Mouse (Mus musculus): Measurements from ENCODE around the gene Coq8b. TPM values are rescaled to one million over a fixed set of nuclear protein-coding genes. Genes with fewer than 3 reads are reported as not detected.

Gene Coq8b
- polyA plus RNA-seq, 1 experiment from 2014 or later = 27.2 TPM

DNA sequence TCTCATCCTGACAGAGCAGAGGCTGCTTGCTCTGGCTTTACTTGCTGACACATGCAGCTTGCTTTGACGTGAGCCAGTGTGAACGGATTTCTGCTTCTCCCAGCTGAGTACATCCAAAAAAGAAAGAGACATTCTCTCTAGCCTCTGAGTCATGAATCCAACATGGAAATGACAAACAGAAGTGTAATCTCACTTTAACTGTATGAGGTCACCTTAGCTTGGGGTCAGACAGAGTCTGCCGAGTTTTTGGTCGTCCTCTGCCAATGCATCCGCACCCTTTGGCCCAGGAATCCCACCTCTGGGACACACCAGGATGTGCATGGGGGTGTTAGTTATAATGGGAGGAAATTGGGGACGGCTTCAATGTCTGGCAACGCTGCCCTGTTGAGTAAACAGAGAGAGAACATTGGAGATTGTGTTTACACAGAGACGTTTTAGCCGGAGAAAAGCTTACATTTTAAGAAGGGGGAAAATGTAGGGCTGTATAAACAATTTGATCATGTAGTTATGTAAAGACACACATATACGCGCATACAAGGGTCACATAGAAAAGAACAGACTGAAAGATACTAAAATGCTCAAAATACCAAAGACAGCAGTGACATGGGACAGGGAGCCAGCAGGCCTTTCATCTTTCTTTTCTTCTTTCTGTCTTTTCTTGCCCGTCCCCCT is 59.1 kb downstream of the Coq8b start:
- no peaks in the 10 kb centered on the region for H3K9me3 ChIP-seq (ENCODE audit: control insufficient read depth, low read length)
- WGBS = 77% methylated on average over 12 of the region's 12 CpGs
- ATAC-seq = no peak

GRCm38 (mm10) chr7:27295956-27296355 is 63.1 kb downstream of the Coq8b start:
- H3K4me1 ChIP-seq (replicated peaks; ENCODE audit: control insufficient read depth, insufficient read depth, low read length) = no peaks in the 10 kb centered on the region
- WGBS = 84% methylated on average over 4 of the region's 4 CpGs
- no peaks in the 10 kb centered on the region for H3K27me3 ChIP-seq (replicated peaks; ENCODE audit: control insufficient read depth, insufficient read depth, low read length)
- H3K27ac ChIP-seq (ENCODE audit: low read length) = no peak overlapping the region
- H3K4me2 ChIP-seq (ENCODE audit: low read length) = no peak overlapping the region
- H3K4me3 ChIP-seq (replicated peaks; ENCODE audit: low read length) = no peak overlapping the region
- no peak overlapping the region for H3K9ac ChIP-seq (replicated peaks; ENCODE audit: low read depth, low read length)
- no peak for ATAC-seq
- H3K9me3 ChIP-seq (ENCODE audit: control insufficient read depth, low read length) = peaks cover 2% of the 10 kb centered on the region; the same call in 1 of the 2 replicates
- no peaks in the 10 kb centered on the region for H3K36me3 ChIP-seq (ENCODE audit: control insufficient read depth, insufficient read depth)

More for the DNA sequence above, 59.1 kb downstream of the Coq8b start:
- Histone ChIP-seq H3K4me3 (replicated peaks; ENCODE audit: low read length) (no peak overlapping the region), H3K36me3 (ENCODE audit: control insufficient read depth, insufficient read depth) (no peaks in the 10 kb centered on the region), H3K9ac (replicated peaks; ENCODE audit: low read depth, low read length) (no peak overlapping the region), H3K27ac (ENCODE audit: low read length) (no peak overlapping the region), H3K4me2 (ENCODE audit: low read length) (no peak overlapping the region), H3K4me1 (replicated peaks; ENCODE audit: control insufficient read depth, insufficient read depth, low read length) (no peaks in the 10 kb centered on the region), H3K27me3 (replicated peaks; ENCODE audit: control insufficient read depth, insufficient read depth, low read length) (no peaks in the 10 kb centered on the region)

- Histone ChIP-seq H3K4me2 (ENCODE audit: low read length) (no peak overlapping the region), H3K9ac (replicated peaks; ENCODE audit: low read depth, low read length) (no peak overlapping the region), H3K9me3 (ENCODE audit: control insufficient read depth, low read length) (peaks cover 2% of the 10 kb centered on the region; the same call in 1 of the 2 replicates), H3K4me3 (replicated peaks; ENCODE audit: low read length) (no peak overlapping the region), H3K36me3 (ENCODE audit: control insufficient read depth, insufficient read depth) (no peaks in the 10 kb centered on the region), H3K27me3 (replicated peaks; ENCODE audit: control insufficient read depth, insufficient read depth, low read length) (no peaks in the 10 kb centered on the region), H3K4me1 (replicated peaks; ENCODE audit: control insufficient read depth, insufficient read depth, low read length) (no peaks in the 10 kb centered on the region), H3K27ac (ENCODE audit: low read length) (no peak overlapping the region)
- ATAC-seq = no peak
- 93% methylated on average over 4 of the region's 4 CpGs for WGBS
Measured at GRCm38 (mm10) chr7:27296518-27296917, 63.7 kb downstream of the Coq8b start.

GRCm38 (mm10) chr7:27298033-27298610 is 65.3 kb downstream of the Coq8b start:
- Histone ChIP-seq H3K4me2 (ENCODE audit: low read length) (no peak overlapping the region), H3K4me1 (replicated peaks; ENCODE audit: control insufficient read depth, insufficient read depth, low read length) (no peaks in the 10 kb centered on the region), H3K27me3 (replicated peaks; ENCODE audit: control insufficient read depth, insufficient read depth, low read length) (no peaks in the 10 kb centered on the region), H3K9me3 (ENCODE audit: control insufficient read depth, low read length) (peaks cover 2% of the 10 kb centered on the region; the same call in 1 of the 2 replicates), H3K4me3 (replicated peaks; ENCODE audit: low read length) (no peak overlapping the region), H3K27ac (ENCODE audit: low read length) (no peak overlapping the region), H3K36me3 (ENCODE audit: control insufficient read depth, insufficient read depth) (no peaks in the 10 kb centered on the region), H3K9ac (replicated peaks; ENCODE audit: low read depth, low read length) (no peak overlapping the region)
- no peak for ATAC-seq
- 93% methylated on average over 16 of the region's 16 CpGs for WGBS

DNA sequence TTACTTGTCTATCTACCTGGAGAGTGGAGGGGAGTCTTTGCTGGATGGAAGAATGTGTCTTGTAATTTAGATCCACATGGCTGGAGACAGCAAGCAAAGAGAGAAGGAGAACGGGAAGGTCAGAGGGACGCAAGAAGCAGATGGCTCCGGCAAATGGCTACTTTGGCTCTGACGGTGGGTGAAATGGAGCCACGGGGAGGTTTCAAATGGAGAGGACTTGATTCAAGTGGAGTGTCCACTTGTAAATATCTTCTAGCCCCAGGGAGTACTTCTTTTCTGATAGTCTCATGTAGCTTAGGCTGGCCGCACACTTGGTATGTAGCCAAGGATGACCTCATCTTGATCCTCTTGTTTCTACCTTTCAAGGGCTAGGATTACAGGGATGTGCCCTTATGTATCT is 66.0 kb downstream of the Coq8b start:
- Histone ChIP-seq H3K9me3 (ENCODE audit: control insufficient read depth, low read length) (peaks cover 2% of the 10 kb centered on the region; the same call in 1 of the 2 replicates), H3K4me1 (replicated peaks; ENCODE audit: control insufficient read depth, insufficient read depth, low read length) (no peaks in the 10 kb centered on the region)
- WGBS = 83% methylated on average over 6 of the region's 6 CpGs

DNA sequence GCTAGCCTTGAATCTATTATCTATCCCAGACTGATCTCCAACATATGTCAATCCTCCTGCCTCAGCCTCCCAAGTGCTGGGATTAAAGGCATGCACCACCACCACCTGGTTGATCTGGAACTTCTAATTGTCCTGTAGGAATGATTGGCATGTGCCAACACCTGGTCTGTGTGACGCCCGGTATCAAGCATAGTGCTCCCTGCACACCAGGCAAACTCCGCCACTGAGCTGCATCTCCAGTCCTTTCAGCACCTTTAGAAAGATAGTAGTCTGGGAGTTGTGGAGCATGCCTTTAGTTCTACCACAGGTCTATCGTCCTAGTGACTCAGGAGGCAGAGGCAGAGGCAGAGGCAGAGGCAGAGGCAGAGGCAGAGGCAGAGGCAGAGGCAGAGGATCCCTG is 67.5 kb downstream of the Coq8b start:
- 82% methylated on average over 4 of the region's 4 CpGs for WGBS
- no peak overlapping the region for H3K4me2 ChIP-seq (ENCODE audit: low read length)

More for the DNA sequence above, 66.0 kb downstream of the Coq8b start:
- Histone ChIP-seq H3K27ac (ENCODE audit: low read length) (no peak overlapping the region), H3K4me2 (ENCODE audit: low read length) (no peak overlapping the region), H3K4me3 (replicated peaks; ENCODE audit: low read length) (no peak overlapping the region), H3K36me3 (ENCODE audit: control insufficient read depth, insufficient read depth) (no peaks in the 10 kb centered on the region), H3K27me3 (replicated peaks; ENCODE audit: control insufficient read depth, insufficient read depth, low read length) (no peaks in the 10 kb centered on the region), H3K9ac (replicated peaks; ENCODE audit: low read depth, low read length) (no peak overlapping the region)
- ATAC-seq = no peak

GRCm38 (mm10) chr7:27300801-27301200 is 68.0 kb downstream of the Coq8b start:
- peaks cover 2% of the 10 kb centered on the region; the same call in 1 of the 2 replicates for H3K9me3 ChIP-seq (ENCODE audit: control insufficient read depth, low read length)
- no peaks in the 10 kb centered on the region for H3K36me3 ChIP-seq (ENCODE audit: control insufficient read depth, insufficient read depth)
- H3K9ac ChIP-seq (replicated peaks; ENCODE audit: low read depth, low read length) = no peak overlapping the region
- H3K27me3 ChIP-seq (replicated peaks; ENCODE audit: control insufficient read depth, insufficient read depth, low read length) = no peaks in the 10 kb centered on the region
- H3K4me3 ChIP-seq (replicated peaks; ENCODE audit: low read length) = no peak overlapping the region
- H3K4me1 ChIP-seq (replicated peaks; ENCODE audit: control insufficient read depth, insufficient read depth, low read length) = no peaks in the 10 kb centered on the region
- no peak for ATAC-seq
- no peak overlapping the region for H3K4me2 ChIP-seq (ENCODE audit: low read length)
- no peak overlapping the region for H3K27ac ChIP-seq (ENCODE audit: low read length)
- WGBS = 79% methylated on average over 5 of the region's 5 CpGs

More for the DNA sequence above, 67.5 kb downstream of the Coq8b start:
- Histone ChIP-seq H3K4me3 (replicated peaks; ENCODE audit: low read length) (no peak overlapping the region), H3K9me3 (ENCODE audit: control insufficient read depth, low read length) (peaks cover 2% of the 10 kb centered on the region; the same call in 1 of the 2 replicates), H3K27ac (ENCODE audit: low read length) (no peak overlapping the region), H3K27me3 (replicated peaks; ENCODE audit: control insufficient read depth, insufficient read depth, low read length) (no peaks in the 10 kb centered on the region), H3K4me1 (replicated peaks; ENCODE audit: control insufficient read depth, insufficient read depth, low read length) (no peaks in the 10 kb centered on the region), H3K36me3 (ENCODE audit: control insufficient read depth, insufficient read depth) (no peaks in the 10 kb centered on the region), H3K9ac (replicated peaks; ENCODE audit: low read depth, low read length) (no peak overlapping the region)
- no peak for ATAC-seq

GRCm38 (mm10) chr7:27302172-27302571 is 69.3 kb downstream of the Coq8b start:
- H3K4me1 ChIP-seq (replicated peaks; ENCODE audit: control insufficient read depth, insufficient read depth, low read length) = no peaks in the 10 kb centered on the region
- no peaks in the 10 kb centered on the region for H3K36me3 ChIP-seq (ENCODE audit: control insufficient read depth, insufficient read depth)
- H3K9me3 ChIP-seq (ENCODE audit: control insufficient read depth, low read length) = peaks cover 2% of the 10 kb centered on the region; the same call in 1 of the 2 replicates
- H3K9ac ChIP-seq (replicated peaks; ENCODE audit: low read depth, low read length) = no peak overlapping the region
- ATAC-seq = no peak
- 12% methylated on average over 11 of the region's 11 CpGs for WGBS
- no peak overlapping the region for H3K4me3 ChIP-seq (replicated peaks; ENCODE audit: low read length)
- H3K4me2 ChIP-seq (ENCODE audit: low read length) = no peak overlapping the region
- no peak overlapping the region for H3K27ac ChIP-seq (ENCODE audit: low read length)
- no peaks in the 10 kb centered on the region for H3K27me3 ChIP-seq (replicated peaks; ENCODE audit: control insufficient read depth, insufficient read depth, low read length)

GRCm38 (mm10) chr7:27305091-27305730 is 72.4 kb downstream of the Coq8b start:
- Histone ChIP-seq H3K27ac (ENCODE audit: low read length) (no peak overlapping the region), H3K9ac (replicated peaks; ENCODE audit: low read depth, low read length) (no peak overlapping the region), H3K4me1 (replicated peaks; ENCODE audit: control insufficient read depth, insufficient read depth, low read length) (no peaks in the 10 kb centered on the region; the same call in 1 of the 2 replicates), H3K27me3 (replicated peaks; ENCODE audit: control insufficient read depth, insufficient read depth, low read length) (no peaks in the 10 kb centered on the region), H3K9me3 (ENCODE audit: control insufficient read depth, low read length) (no peaks in the 10 kb centered on the region), H3K4me2 (ENCODE audit: low read length) (no peak overlapping the region), H3K36me3 (ENCODE audit: control insufficient read depth, insufficient read depth) (no peaks in the 10 kb centered on the region), H3K4me3 (replicated peaks; ENCODE audit: low read length) (no peak overlapping the region)
- 88% methylated on average over 17 of the region's 17 CpGs for WGBS
- ATAC-seq = no peak
